Mouse (Mus musculus) stomach, embryonic 14.5 days (tissue): ENCODE data around the gene Ascl4. TPM values are rescaled to one million over a fixed set of nuclear protein-coding genes. Genes with fewer than 3 reads are reported as not detected.

Source experiments
- ATAC-seq: fragments of 200-750 bp; cut with Nextera tagmentation; 2 replicates; pipeline ENCODE4 v1.8.0; 2017; ENCODE audit warnings: low read depth, moderate TSS enrichment; ENCODE audit not compliant: insufficient number of reproducible peaks, insufficient read depth, low FRiP score
- H3K27ac ChIP-seq: fragments of 300-500 bp; sonication (generic); 2 replicates; pipeline ENCODE4 v1.5.1; 2014; ENCODE audit warnings: mild to moderate bottlenecking, low read length, moderate library complexity, mixed read lengths
- H3K27me3 ChIP-seq: fragments of 300-500 bp; sonication (generic); 2 replicates; pipeline ENCODE4 v1.6.1; 2014; ENCODE audit warnings: low read length, control low read depth, mixed read lengths; ENCODE audit not compliant: control insufficient read depth, insufficient read depth
- H3K36me3 ChIP-seq: fragments of 300-500 bp; sonication (generic); 2 replicates; pipeline ENCODE4 v1.6.1; 2014; ENCODE audit warnings: mild to moderate bottlenecking, control low read depth, low read length, moderate library complexity, mixed read lengths; ENCODE audit not compliant: control insufficient read depth, insufficient read depth
- H3K4me1 ChIP-seq: fragments of 300-500 bp; sonication (generic); 2 replicates; pipeline ENCODE4 v1.6.1; 2014; ENCODE audit warnings: low read length, control low read depth, mixed read lengths; ENCODE audit not compliant: control insufficient read depth, insufficient read depth
- H3K4me2 ChIP-seq: fragments of 300-500 bp; sonication (generic); replicated peaks from 2 replicates; pipeline ENCODE4 v1.6.1; 2014; ENCODE audit warnings: low read depth, low read length, control low read depth
- H3K4me3 ChIP-seq: fragments of 300-500 bp; sonication (generic); 2 replicates; pipeline ENCODE4 v1.5.1; 2014; ENCODE audit warnings: low read depth, low read length, control low read depth
- H3K9ac ChIP-seq: fragments of 300-500 bp; sonication (generic); replicated peaks from 2 replicates; pipeline ENCODE4 v1.6.1; 2014; ENCODE audit warnings: low read depth, mild to moderate bottlenecking, control low read depth, low read length, moderate library complexity, mixed read lengths
- H3K9me3 ChIP-seq: fragments of 300-500 bp; sonication (generic); 2 replicates; pipeline ENCODE4 v1.6.1; 2016; ENCODE audit warnings: low read depth, low read length, control low read depth; ENCODE audit not compliant: control insufficient read depth
- WGBS: fragments of 180-500 bp; shearing (Covaris S2); extraction: QIAGEN DNeasy Blood & Tissue Kit; methylation state at CpG from one replicate; pipeline ENCODE4 v1.1.7; 2014; 5-methylcytosine and 5-hydroxymethylcytosine counted together
- polyA plus RNA-seq: library from polyadenylated mRNA; unstranded; fragments of >200 nt; fragmentation: Nextera tagmentation; extraction: Ambion mirVana; gene quantifications from 2 replicates; pipeline ENCODE4 v1.2.1, GENCODE M21; 2014

Ascl4 gene
- polyA plus RNA-seq, 1 experiment from 2014 or later: 0.48 TPM

DNA sequence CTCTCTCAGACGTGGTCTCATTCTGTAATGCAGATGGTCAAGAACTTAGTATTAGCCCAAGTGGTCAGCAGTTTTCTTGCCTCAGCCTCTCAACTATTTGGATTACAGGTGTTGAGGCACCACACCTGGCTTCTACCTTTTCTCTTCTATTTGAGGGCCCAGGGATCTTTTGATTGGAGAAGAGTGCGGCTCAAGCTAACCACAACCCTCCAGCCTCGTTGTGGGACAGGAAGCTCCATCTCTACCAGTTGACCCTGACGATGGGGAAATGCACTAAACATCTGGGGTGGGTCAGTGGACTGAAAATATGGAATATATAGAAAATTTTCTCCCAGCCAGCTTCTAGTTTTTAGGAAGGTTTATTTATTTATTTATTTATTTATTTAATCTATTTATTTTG is 64.9 kb downstream of the Ascl4 start:
- H3K27ac ChIP-seq: no peak overlapping the region
- no peaks in the 10 kb centered on the region for H3K36me3 ChIP-seq
- no peaks in the 10 kb centered on the region for H3K9me3 ChIP-seq
- no peak overlapping the region for H3K4me2 ChIP-seq
- no peaks in the 10 kb centered on the region for H3K4me1 ChIP-seq
- no peaks in the 10 kb centered on the region for H3K27me3 ChIP-seq
- 82% methylated on average over 4 of the region's 4 CpGs for WGBS
- no peak for ATAC-seq
- no peak overlapping the region for H3K9ac ChIP-seq
- no peak overlapping the region for H3K4me3 ChIP-seq

- H3K4me3 ChIP-seq: no peak overlapping the region
- H3K27me3 ChIP-seq: no peaks in the 10 kb centered on the region
- no peak overlapping the region for H3K4me2 ChIP-seq
- H3K4me1 ChIP-seq: no peaks in the 10 kb centered on the region
- ATAC-seq: no peak
- 84% methylated on average over 9 of the region's 9 CpGs for WGBS
- H3K36me3 ChIP-seq: no peaks in the 10 kb centered on the region
- no peak overlapping the region for H3K9ac ChIP-seq
- H3K9me3 ChIP-seq: no peaks in the 10 kb centered on the region
- H3K27ac ChIP-seq: no peak overlapping the region
These were observed 66.4 kb downstream of the Ascl4 start for GRCm38 (mm10) chr10:85993836-85994235.

GRCm38 (mm10) chr10:85994543-85995104 is 67.1 kb downstream of the Ascl4 start:
- H3K4me2 ChIP-seq: no peak overlapping the region
- H3K9ac ChIP-seq: no peak overlapping the region
- no peaks in the 10 kb centered on the region for H3K9me3 ChIP-seq
- no peaks in the 10 kb centered on the region for H3K36me3 ChIP-seq
- no peak for ATAC-seq
- no peak overlapping the region for H3K27ac ChIP-seq
- 73% methylated on average over 5 of the region's 5 CpGs for WGBS
- no peaks in the 10 kb centered on the region for H3K27me3 ChIP-seq
- H3K4me1 ChIP-seq: no peaks in the 10 kb centered on the region
- H3K4me3 ChIP-seq: no peak overlapping the region

Other genes with a start within 250 kb of the Ascl4 start
- gene Pwp1, start 98.2 kb upstream of the Ascl4 start, polyA plus RNA-seq: 72.2 and 73.6 TPM in 2 replicates
- gene Prdm4, start 10.5 kb upstream of the Ascl4 start, polyA plus RNA-seq: 22.1 and 23.4 TPM in 2 replicates
- gene Rtcb, start 30.1 kb downstream of the Ascl4 start, polyA plus RNA-seq: 153 and 172 TPM in 2 replicates
- 0.23 TPM in 1 of 2 replicates, not detected in the other for gene Bpifc, start 84.2 kb downstream of the Ascl4 start, polyA plus RNA-seq
- 34.3 and 37.6 TPM in 2 replicates for gene Fbxo7, start 94.3 kb downstream of the Ascl4 start, polyA plus RNA-seq